Mouse (Mus musculus) adrenal gland, postnatal 10 days (tissue): ENCODE measurements around the gene Rps23. TPM values are rescaled to one million over a fixed set of nuclear protein-coding genes. Genes with fewer than 3 reads are reported as not detected.
A peak's percentile ranks its signal among the peaks of the same experiment; 100 is the strongest.
"Not testable (repeated sequence)": the region's sequence is repeated elsewhere in the genome, so short reads cannot be mapped to it uniquely, and the experiment has no call there.

Experiments
- DNase-seq: peaks from one replicate; pipeline ENCODE4 v3.0.0; 2021; ENCODE audit warnings: mixed read lengths
- long read RNA-seq, 2 experiments: library from polyadenylated mRNA; stranded (forward); transcript quantifications; one replicate each; pipeline ENCODE4 v2.0.0; 2021
- total RNA-seq, 2 experiments: library from RNA; stranded (reverse); gene quantifications; 2 replicates each; pipeline ENCODE4 v1.2.3; 2021

The Rps23 gene
- total RNA-seq, result 100 to 1,000 TPM; 467 to 483 TPM
- long read RNA-seq, experiment 1, transcript Rps23-201 (4 exons, 937 nt), result major isoform, 287 of 297 reads
- long read RNA-seq, experiment 1, partial matches to known transcripts, result 5 of 297 reads
- long read RNA-seq, experiment 1, other reads (novel, unspliced or antisense), result 1 of 297 reads
- long read RNA-seq, experiment 2, transcript Rps23-201 (4 exons, 937 nt), result major isoform, 177 of 186 reads
- long read RNA-seq, experiment 2, partial matches to known transcripts, result 3 of 186 reads
- long read RNA-seq, experiment 2, other reads (novel, unspliced or antisense), result 2 of 186 reads

- DNase-seq, result peak; percentile 93
Observed at GRCm38 (mm10) chr13:90922751-90923612, at the start of gene Rps23. TSS of gene Rps23 (plus strand) at chr13:90922958.

GRCm38 (mm10) chr13:90881727-90882429 is 40.9 kb upstream of the Rps23 start:
- DNase-seq, result no peak

DNA sequence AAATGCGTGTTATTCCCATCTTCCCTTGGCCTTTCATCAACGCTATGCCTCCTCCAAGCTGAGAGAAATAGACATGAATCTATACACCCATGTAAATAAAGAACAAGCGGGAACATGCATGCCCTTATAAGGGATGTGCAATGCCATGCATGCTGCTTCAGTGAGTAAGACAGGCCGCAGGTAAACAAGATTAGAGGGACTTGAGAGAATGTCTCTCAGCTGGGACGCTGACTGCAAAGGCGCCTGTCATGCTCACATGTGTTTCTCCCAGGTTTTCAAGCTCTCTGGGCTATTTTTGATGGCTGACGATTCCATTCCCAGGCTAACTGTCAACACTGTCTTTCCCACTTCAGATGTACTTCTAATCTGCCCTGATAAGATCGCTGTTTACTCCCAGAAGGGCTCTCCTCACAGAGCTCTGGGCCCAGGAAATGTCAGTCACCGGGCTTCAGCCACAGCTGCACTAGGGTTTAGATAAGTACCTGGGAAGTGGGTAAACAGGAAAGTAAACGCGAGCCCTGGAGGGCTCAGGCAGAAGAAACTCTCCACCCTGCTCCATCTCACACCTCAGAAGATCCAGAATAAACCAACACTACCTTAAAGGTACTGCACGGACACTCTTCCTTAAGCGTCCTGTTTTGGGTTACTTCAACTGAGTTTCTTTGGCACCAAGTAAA is 36.8 kb upstream of the Rps23 start:
- DNase-seq, result no peak

GRCm38 (mm10) chr13:90886568-90886983 is 36.2 kb upstream of the Rps23 start:
- peak; percentile 80 for DNase-seq

DNA sequence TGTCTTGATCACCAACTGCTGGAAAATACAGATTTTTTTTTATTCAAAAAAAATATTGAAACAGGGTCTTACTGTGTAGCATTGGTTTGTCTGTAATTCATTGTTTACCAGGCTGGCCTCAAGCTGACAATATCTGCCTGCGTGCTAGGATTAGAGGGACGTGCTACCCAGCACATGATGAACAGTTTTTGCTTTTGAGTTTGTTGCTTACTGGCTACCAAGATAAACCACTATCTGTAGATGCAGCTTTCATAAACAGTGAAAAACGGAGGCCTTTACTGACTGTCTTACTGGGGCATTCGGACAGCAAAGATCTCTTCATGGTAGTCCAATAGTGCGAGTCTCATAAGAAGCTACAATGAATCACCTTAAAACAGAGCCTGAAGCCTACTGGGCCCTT is 32.6 kb upstream of the Rps23 start:
- no peak for DNase-seq

- no peak for DNase-seq
Observed at GRCm38 (mm10) chr13:90894819-90895218, 27.9 kb upstream of the Rps23 start.

DNA sequence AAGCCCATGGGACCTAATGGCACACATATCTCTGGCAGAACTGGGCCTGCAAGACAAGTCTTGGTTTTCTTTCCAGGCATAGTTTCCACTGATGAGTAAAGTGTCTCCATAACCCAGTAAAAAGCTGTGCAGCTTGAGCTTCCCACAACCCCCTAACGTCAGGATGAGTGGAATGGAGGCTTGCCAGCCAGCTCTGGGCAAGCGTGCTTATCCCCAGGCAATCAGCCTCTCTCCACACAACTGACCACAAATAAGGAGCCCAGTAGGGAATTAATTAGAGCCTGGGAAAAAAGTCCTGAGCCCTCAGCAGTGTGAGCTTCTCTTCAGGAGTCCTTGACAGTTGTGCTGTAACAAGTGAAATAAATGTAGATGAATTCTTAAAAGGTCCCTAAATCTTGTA is 26.7 kb upstream of the Rps23 start:
- DNase-seq, result peak; percentile 22

- DNase-seq, result no peak
Observed at GRCm38 (mm10) chr13:90896821-90897220, 25.9 kb upstream of the Rps23 start.

- no peak for DNase-seq
Observed at GRCm38 (mm10) chr13:90905176-90905575, 17.6 kb upstream of the Rps23 start, which contains the start of gene Atp6ap1l. TSS of gene Atp6ap1l (minus strand) at chr13:90905355.

GRCm38 (mm10) chr13:90907376-90907775 is 15.4 kb upstream of the Rps23 start:
- DNase-seq, result no peak

DNA sequence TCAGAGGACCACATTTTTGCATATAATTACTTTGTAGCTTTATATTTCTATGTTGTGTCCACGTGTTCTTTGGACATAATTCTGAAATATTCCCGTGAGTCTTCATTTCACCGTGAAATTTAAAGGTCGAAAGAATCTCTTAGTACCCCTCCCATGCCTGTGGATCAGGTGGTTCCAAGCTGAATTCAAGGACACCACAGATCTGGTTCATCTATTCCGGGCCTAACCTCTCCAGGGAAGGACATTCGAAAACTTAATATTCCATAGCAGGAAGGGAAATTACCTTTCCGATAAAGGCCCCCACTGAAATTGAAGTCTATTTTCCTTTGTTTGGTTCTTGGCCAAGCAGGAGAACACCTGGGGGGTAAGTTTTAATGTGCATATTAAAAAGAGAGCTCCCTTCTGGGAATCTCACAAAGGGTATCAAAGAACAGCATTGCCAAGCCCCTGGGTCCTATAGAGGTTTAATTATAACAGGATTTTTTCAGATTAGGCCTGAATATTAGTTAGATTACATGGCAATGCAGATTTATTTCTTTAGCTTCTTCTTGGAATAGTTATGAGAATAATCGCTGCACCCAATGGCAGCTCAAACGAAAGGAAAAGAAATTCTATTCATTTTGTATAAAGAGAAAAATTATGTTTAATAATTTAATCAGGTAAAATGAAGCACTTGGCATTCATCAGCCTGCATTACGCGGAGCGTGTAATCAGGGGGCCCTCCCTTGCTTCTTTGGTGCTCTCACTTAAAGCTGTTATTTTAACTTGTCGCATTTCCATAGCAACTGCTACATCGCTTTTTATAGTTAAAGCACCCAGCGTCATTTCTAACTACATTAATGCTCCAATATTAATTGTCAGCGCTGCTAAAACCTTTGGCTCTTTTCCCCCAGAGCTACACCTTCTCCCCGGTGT is 9.7 kb upstream of the Rps23 start:
- DNase-seq, result no peak

DNA sequence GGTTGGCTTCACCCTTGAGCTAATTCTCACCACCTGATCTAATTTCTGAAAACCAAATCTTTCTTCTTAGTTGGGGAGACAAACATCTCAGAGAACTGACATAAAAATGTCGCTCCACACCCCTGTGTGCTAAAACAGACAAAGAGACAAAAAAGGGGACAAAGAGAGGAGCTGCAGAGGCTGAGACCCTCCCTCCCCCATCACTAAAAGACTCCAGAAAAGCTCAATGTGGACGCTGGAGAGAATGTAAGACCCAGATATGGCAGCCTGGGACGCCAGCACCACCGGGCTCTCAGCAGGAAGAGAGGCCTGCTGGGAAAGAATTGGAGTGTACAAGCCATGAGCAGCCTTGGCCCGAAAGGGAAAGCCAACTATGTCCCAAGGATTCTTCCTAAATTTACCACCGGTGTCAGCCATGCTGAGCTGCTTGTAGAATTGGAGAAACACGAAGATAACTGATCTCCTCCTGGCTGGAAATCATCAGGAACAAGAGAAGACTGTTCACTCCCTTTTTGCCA is 9.0 kb upstream of the Rps23 start:
- DNase-seq, result no peak

- no peak for DNase-seq
Observed at GRCm38 (mm10) chr13:90914721-90915120, 8.0 kb upstream of the Rps23 start.

DNA sequence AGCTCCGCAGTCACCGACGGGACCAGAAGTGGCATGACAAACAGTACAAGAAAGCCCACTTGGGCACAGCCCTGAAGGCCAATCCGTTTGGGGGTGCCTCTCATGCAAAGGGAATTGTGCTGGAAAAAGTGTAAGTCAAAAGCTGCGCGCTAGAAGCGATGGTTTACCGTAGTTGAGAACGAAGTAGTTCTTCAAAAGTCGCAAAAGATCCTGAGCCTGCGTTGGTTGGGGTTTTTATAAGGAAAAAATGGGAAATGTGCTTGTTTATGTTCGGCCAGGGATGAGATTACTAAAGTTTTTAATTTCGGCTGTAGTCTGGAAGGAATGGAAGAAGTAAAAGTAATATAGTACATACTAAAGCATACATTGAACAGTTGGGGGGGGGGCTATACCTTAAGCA is 859 bp downstream of the Rps23 start:
- DNase-seq, result not testable (repeated sequence)

- no peak for DNase-seq
Observed at GRCm38 (mm10) chr13:90924072-90924471, 1.3 kb downstream of the Rps23 start.

- no peak for DNase-seq
Observed at GRCm38 (mm10) chr13:90925191-90925590, 2.4 kb downstream of the Rps23 start.

GRCm38 (mm10) chr13:90926125-90926765 is 3.5 kb downstream of the Rps23 start:
- DNase-seq, result no peak

DNA sequence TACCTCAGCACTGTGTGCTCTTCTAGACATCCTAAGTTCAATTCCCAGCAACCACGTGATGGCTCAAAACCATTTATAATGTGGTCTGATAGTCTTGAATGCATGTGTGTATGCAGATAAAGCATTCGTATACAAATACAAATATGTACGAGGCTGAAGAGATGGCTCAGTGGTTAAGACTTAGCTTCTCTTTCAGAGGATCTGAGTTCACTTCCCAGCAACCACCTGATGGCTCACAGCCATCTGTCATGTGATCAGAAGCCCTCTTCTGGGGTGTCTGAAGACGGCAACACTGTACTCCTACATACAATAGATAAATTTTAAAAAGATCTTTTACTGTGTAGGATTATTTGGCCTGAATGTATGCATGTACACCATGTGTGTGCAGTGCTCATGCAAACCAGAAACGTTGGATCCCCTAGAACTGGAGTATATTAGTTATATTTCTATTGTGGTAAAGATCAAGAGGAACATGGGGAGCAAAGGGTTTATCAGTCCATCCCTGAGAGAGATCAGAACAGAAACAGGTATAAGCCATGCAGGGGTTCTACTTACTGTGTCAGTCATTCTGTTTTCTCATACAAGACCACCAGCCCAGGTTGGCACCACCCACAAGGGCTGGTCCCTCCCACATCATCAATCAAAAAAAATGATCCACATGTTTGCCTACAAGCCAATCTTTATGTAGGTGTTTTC is 4.3 kb downstream of the Rps23 start:
- no peak for DNase-seq

- DNase-seq, result not testable (repeated sequence)
Observed at GRCm38 (mm10) chr13:90928266-90928665, 5.5 kb downstream of the Rps23 start.

DNA sequence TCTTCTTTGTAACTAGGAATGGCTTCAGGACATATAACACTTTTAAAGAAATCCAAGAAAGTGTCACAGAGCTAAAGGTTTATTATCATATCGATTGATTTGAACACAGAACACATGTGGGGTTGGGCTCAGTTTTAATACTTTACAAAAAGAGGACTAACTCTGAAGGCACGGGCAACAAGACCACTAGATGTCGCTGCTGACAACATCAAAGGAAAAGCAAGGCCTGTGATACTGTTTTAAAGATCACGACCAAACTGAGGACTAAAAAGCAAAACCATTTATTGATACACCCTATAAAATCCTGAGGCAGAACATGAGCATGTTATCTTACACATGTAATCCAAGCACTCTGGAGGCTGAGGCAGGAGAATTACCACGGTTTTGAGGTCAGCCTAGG is 7.1 kb downstream of the Rps23 start:
- peak; percentile 79 for DNase-seq
